Comparison of ENCODE assay signal across 8 mouse cellular contexts in genomic region chr9:21244428-21245112, GRCm38 (mm10). TPM values are rescaled to one million over a fixed set of nuclear protein-coding genes. Genes with fewer than 3 reads are reported as not detected.
DNase-seq lines count a peak whose midpoint lies in the region; ATAC-seq lines count a peak whose summit lies in the region.

No protein-coding gene starts in this region.

- under 1% methylated on average over 72 of the region's 72 CpGs for WGBS in heart, embryonic 14.5 days
- WGBS in limb, embryonic 13.5 days, result under 1% methylated on average over 72 of the region's 72 CpGs
- WGBS in neural tube, embryonic 15.5 days, result under 1% methylated on average over 69 of the region's 72 CpGs

- H3K27me3 ChIP-seq in heart, embryonic 14.5 days (ENCODE audit: control insufficient read depth, insufficient read depth, low read length), result peaks cover 65% of the 10 kb centered on the region
- peaks cover 80% of the 10 kb centered on the region for H3K27me3 ChIP-seq in limb, embryonic 13.5 days
- peaks cover 69% of the 10 kb centered on the region for H3K27me3 ChIP-seq in neural tube, embryonic 15.5 days (replicated peaks)

- peak; percentile 37; the same call in 1 of the 2 replicates for ATAC-seq in heart, embryonic 14.5 days (ENCODE audit: insufficient number of reproducible peaks, insufficient read depth, low FRiP score, low read depth)
- ATAC-seq in limb, embryonic 13.5 days (ENCODE audit: low FRiP score, low read depth), result no peak
- peak; percentile 72 for ATAC-seq in neural tube, embryonic 15.5 days (ENCODE audit: low FRiP score)

- H3K4me2 ChIP-seq in heart, embryonic 14.5 days (ENCODE audit: low read length), result peak overlapping the region; percentile 95
- H3K4me2 ChIP-seq in limb, embryonic 13.5 days (replicated peaks), result peak overlapping the region; percentile 93
- peak overlapping the region; percentile 87 for H3K4me2 ChIP-seq in neural tube, embryonic 15.5 days

- peak; percentile 30 for DNase-seq in adrenal gland, postnatal 14 days
- no peak for DNase-seq in adrenal gland, adult 8-10 months
- DNase-seq in spleen, postnatal 10 days (ENCODE audit: low spot score in 2 of 2), result peak; percentile 26 to 34
- DNase-seq in spleen, postnatal 14 days (ENCODE audit: low spot score in 2 of 2), result no peak
- no peak for DNase-seq in gastrocnemius, adult 18-20 months (ENCODE audit: low spot score)

- H3K4me3 ChIP-seq in heart, embryonic 14.5 days (ENCODE audit: control insufficient read depth in 1 of 2, insufficient read depth in 1 of 2, low read depth in 1 of 2, low read length in 2 of 2), result peak overlapping the region; percentile 39 to 52
- H3K4me3 ChIP-seq in limb, embryonic 13.5 days, result peak overlapping the region; percentile 55
- peak overlapping the region; percentile 47 for H3K4me3 ChIP-seq in neural tube, embryonic 15.5 days (replicated peaks)

- H3K9me3 ChIP-seq in heart, embryonic 14.5 days (ENCODE audit: control insufficient read depth, low read length), result 0 out of 2 replicates have a peak, but pooled peaks cover 2% of the 10 kb centered on the region
- H3K9me3 ChIP-seq in limb, embryonic 13.5 days, result no peaks in the 10 kb centered on the region; the same call in 1 of the 2 replicates
- no peaks in the 10 kb centered on the region for H3K9me3 ChIP-seq in neural tube, embryonic 15.5 days (replicated peaks)

- H3K36me3 ChIP-seq in heart, embryonic 14.5 days (ENCODE audit: control insufficient read depth, insufficient read depth, low read length), result no peaks in the 10 kb centered on the region
- no peaks in the 10 kb centered on the region for H3K36me3 ChIP-seq in limb, embryonic 13.5 days
- no peaks in the 10 kb centered on the region for H3K36me3 ChIP-seq in neural tube, embryonic 15.5 days

- peaks cover 1 to 15% of the 10 kb centered on the region in 2 experiments; a peak in 2 of 4 replicates for H3K4me1 ChIP-seq in heart, embryonic 14.5 days (ENCODE audit: control insufficient read depth in 2 of 2, insufficient read depth in 2 of 2, low read length in 2 of 2)
- H3K4me1 ChIP-seq in limb, embryonic 13.5 days, result peaks cover 30% of the 10 kb centered on the region
- peaks cover 38% of the 10 kb centered on the region for H3K4me1 ChIP-seq in neural tube, embryonic 15.5 days

- H3K9ac ChIP-seq in heart, embryonic 14.5 days (ENCODE audit: low read length), result peak overlapping the region; percentile 58
- H3K9ac ChIP-seq in limb, embryonic 13.5 days, result peak overlapping the region; percentile 66
- peak overlapping the region; percentile 35 for H3K9ac ChIP-seq in neural tube, embryonic 15.5 days (replicated peaks)

- no peak overlapping the region for H3K27ac ChIP-seq in heart, embryonic 14.5 days (replicated peaks in 1 of 2; ENCODE audit: control insufficient read depth in 1 of 2, insufficient read depth in 1 of 2, low read depth in 2 of 2, low read length in 2 of 2)
- H3K27ac ChIP-seq in limb, embryonic 13.5 days, result no peak overlapping the region
- H3K27ac ChIP-seq in neural tube, embryonic 15.5 days (replicated peaks), result peak overlapping the region; percentile 72

RNA-seq across cellular contexts. Expression of gene S1pr5, which starts 3.7 kb away (rescaled TPM):
- total RNA-seq in adrenal gland, postnatal 14 days (2021), result 1.8 and 2.3 TPM in 2 replicates
- total RNA-seq in adrenal gland, adult 8-10 months (2022), result under 1 TPM; 0.27 to 0.75 (median 0.46) TPM
- 0.18 and 0.26 TPM in 2 replicates for polyA plus RNA-seq in heart, embryonic 14.5 days (2014; fragmentation: Nextera tagmentation; extraction: Ambion mirVana)
- 0.77 and 0.83 TPM in 2 replicates for polyA plus RNA-seq in limb, embryonic 13.5 days (2015; fragmentation: Nextera tagmentation; extraction: Ambion mirVana)
- 5.8 and 6.7 TPM in 2 replicates for polyA plus RNA-seq in neural tube, embryonic 15.5 days (2015; fragmentation: Nextera tagmentation; extraction: Ambion mirVana)
- under 1 TPM; 0.09 to 0.12 TPM for total RNA-seq in gastrocnemius, adult 18-20 months (2021)

RNA-seq across cellular contexts. Expression of gene Keap1, which starts 5.4 kb away (rescaled TPM):
- total RNA-seq in adrenal gland, postnatal 14 days (2021), result 42.0 and 42.4 TPM in 2 replicates
- total RNA-seq in adrenal gland, adult 8-10 months (2022), result 10 to 100 TPM; 50.7 to 62.6 (median 57.4) TPM
- polyA plus RNA-seq in heart, embryonic 14.5 days (2014; fragmentation: Nextera tagmentation; extraction: Ambion mirVana), result 31.5 and 32.3 TPM in 2 replicates
- polyA plus RNA-seq in limb, embryonic 13.5 days (2015; fragmentation: Nextera tagmentation; extraction: Ambion mirVana), result 79.7 and 82.5 TPM in 2 replicates
- polyA plus RNA-seq in neural tube, embryonic 15.5 days (2015; fragmentation: Nextera tagmentation; extraction: Ambion mirVana), result 70.1 and 72.0 TPM in 2 replicates
- total RNA-seq in gastrocnemius, adult 18-20 months (2021), result 10 to 100 TPM; 50.8 to 51.5 TPM

RNA-seq across cellular contexts. Expression of gene Atg4d, which starts 20.5 kb away (rescaled TPM):
- total RNA-seq in adrenal gland, postnatal 14 days (2021), result 45.9 and 46.9 TPM in 2 replicates
- total RNA-seq in adrenal gland, adult 8-10 months (2022), result 10 to 100 TPM; 38.7 to 47.3 (median 40.8) TPM
- 47.2 and 51.4 TPM in 2 replicates for polyA plus RNA-seq in heart, embryonic 14.5 days (2014; fragmentation: Nextera tagmentation; extraction: Ambion mirVana)
- 31.4 and 32.8 TPM in 2 replicates for polyA plus RNA-seq in limb, embryonic 13.5 days (2015; fragmentation: Nextera tagmentation; extraction: Ambion mirVana)
- polyA plus RNA-seq in neural tube, embryonic 15.5 days (2015; fragmentation: Nextera tagmentation; extraction: Ambion mirVana), result 50.0 and 52.4 TPM in 2 replicates
- total RNA-seq in gastrocnemius, adult 18-20 months (2021), result 10 to 100 TPM; 64.7 to 67.6 TPM

RNA-seq across cellular contexts. Expression of gene Kri1, which starts 43.2 kb away (rescaled TPM):
- total RNA-seq in adrenal gland, postnatal 14 days (2021), result 27.2 and 36.8 TPM in 2 replicates
- 10 to 100 TPM; 33.0 to 52.0 (median 41.8) TPM for total RNA-seq in adrenal gland, adult 8-10 months (2022)
- polyA plus RNA-seq in heart, embryonic 14.5 days (2014; fragmentation: Nextera tagmentation; extraction: Ambion mirVana), result 7.6 and 12.6 TPM in 2 replicates
- 16.2 and 18.3 TPM in 2 replicates for polyA plus RNA-seq in limb, embryonic 13.5 days (2015; fragmentation: Nextera tagmentation; extraction: Ambion mirVana)
- 15.2 and 18.7 TPM in 2 replicates for polyA plus RNA-seq in neural tube, embryonic 15.5 days (2015; fragmentation: Nextera tagmentation; extraction: Ambion mirVana)
- total RNA-seq in gastrocnemius, adult 18-20 months (2021), result 1 to 10 TPM; 8.0 to 9.3 TPM

RNA-seq across cellular contexts. Expression of gene Cdkn2d, which starts 46.6 kb away (rescaled TPM):
- total RNA-seq in adrenal gland, postnatal 14 days (2021), result 17.9 and 22.5 TPM in 2 replicates
- total RNA-seq in adrenal gland, adult 8-10 months (2022), result 10 to 100 TPM; 11.9 to 24.1 (median 18.5) TPM
- polyA plus RNA-seq in heart, embryonic 14.5 days (2014; fragmentation: Nextera tagmentation; extraction: Ambion mirVana), result 94.7 and 96.9 TPM in 2 replicates
- polyA plus RNA-seq in limb, embryonic 13.5 days (2015; fragmentation: Nextera tagmentation; extraction: Ambion mirVana), result 51.2 and 51.6 TPM in 2 replicates
- polyA plus RNA-seq in neural tube, embryonic 15.5 days (2015; fragmentation: Nextera tagmentation; extraction: Ambion mirVana), result 120 and 129 TPM in 2 replicates
- 1 to 10 TPM; 8.0 to 8.3 TPM for total RNA-seq in gastrocnemius, adult 18-20 months (2021)

Comparison
In these comparisons a context has a peak if more than half of its experiments do, and no peak if none do; other contexts are left out.
1. DNase-seq: peak in adrenal gland, postnatal 14 days (single experiment) and spleen, postnatal 10 days (2 of 2); none in adrenal gland, adult 8-10 months (single experiment), spleen, postnatal 14 days (0 of 2) and gastrocnemius, adult 18-20 months (single experiment).
2. Peak in every context shown above with its lines, with median percentiles within 50 percentile points of each other: H3K4me2 ChIP-seq, H3K4me3 ChIP-seq and H3K9ac ChIP-seq.